Mouse (Mus musculus) gastrocnemius, postnatal 4 days (tissue): ENCODE data around the gene Plin3. TPM values are rescaled to one million over a fixed set of nuclear protein-coding genes. Genes with fewer than 3 reads are reported as not detected.
A peak's percentile ranks its signal among the peaks of the same experiment; 100 is the strongest.

Experiments
- DNase-seq, 2 experiments: peaks; one replicate each; pipeline ENCODE4 v3.0.0; 2021 to 2022; ENCODE audit warnings: low spot score in 2 of 2, mixed read lengths in 2 of 2
- microRNA-seq: library from miRNA; unstranded; fragments of <30 nt; microRNA quantifications from one replicate; pipeline ENCODE4 v1.2.0, GENCODE M21; 2021
- total RNA-seq, 2 experiments: library from RNA; stranded (reverse); gene quantifications; 2 replicates each; pipeline ENCODE4 v1.2.3; 2021

The Plin3 gene
- total RNA-seq, 2 experiments from 2014 or later: 59.0 to 60.6 TPM

DNA sequence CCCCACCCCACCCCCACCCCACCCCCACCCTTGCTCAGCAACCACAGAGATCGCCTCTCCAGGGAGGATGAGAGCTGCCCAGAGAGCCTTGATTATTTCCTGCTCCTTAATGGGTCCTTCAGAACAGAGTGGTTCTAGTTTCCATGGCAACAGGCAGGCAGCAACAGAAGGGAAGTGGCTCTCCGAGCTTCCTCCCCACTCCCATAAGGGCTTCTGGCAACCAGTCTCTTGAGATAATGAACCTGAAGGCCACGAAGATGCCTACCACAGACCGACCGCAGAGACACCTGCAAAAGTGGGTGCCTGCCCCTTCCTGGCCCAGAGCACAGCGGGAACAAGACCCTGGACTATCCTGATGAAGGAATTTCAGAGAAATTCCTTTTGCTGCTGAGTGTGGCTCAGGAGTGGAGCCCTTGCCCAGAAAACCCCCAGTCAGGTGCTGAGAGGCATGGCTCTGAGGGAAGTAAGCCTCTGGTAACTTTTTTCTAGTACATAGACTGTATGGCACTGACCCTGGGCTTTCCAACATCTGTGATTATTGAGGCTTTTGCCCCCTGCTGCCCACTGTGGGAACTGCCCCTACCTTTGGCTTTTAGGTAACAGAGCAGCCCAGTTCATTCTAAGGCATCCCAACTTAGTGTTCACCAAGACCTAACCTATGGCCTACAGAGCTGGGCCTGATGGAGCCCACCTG lies 41.4 kb downstream of the Plin3 start:
- peak in 1 of 2 experiments; percentile 60 for DNase-seq

DNA sequence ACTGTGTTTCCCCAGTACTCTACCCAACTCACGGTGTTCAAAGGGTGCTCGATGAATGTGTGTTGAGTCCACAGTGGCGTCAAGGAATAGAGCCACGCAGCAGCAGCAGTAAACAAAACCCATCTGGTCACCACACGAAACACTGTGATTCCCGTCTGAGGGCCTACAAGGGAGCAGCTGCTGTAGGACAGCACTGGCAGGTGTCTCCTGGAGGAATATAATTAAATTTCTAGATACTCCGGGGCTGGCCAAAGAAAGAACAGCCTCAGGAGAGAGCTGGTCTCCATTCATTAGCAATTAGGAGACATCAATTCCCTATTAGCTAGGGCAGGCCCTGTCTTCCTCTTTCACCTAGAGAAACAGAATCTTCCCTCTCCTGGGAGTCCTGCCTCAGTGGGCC lies 47.1 kb downstream of the Plin3 start:
- DNase-seq: no peak

DNA sequence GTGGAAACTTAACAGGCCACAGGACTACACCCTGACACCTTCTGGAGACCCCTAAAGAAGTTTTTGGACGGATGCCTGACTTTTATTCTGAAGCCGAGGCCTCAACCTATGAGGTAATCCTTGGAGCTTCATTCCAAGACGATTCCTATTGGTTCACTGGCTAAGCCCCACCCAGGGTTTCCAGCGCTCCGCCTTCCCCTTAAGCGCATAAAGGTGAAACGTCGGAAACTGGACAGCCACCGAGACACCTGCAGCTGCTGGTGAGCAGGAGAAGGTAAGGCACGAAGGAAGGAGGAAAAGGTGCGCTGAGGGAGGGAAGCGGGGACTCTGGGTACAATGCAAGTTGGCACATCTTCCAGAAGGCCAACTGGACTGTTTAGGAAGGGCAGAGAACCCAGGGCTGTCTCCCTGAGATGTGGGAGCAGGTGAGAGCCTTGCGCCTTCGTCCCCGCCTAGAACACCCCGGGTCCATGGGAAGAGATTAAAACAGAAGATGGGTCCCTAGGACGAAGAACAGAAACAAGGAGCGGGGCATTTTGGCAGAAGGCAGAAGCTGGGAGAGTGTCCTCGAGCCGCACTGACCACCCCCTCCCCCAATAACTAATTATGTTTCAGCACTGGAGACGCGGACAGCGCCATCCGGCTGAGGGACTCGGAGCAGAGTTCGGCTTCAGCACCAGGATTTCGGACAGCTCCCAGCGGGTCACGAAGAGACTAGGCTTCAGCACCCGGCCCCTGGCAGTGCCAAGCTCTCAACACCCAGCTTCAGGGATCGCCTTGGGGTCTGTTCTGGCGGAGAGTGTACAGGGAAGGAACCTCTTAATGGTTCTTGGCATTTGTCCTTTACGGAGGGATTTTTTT lies 50.9 kb downstream of the Plin3 start:
- peak; percentile 85 to 94 for DNase-seq

DNA sequence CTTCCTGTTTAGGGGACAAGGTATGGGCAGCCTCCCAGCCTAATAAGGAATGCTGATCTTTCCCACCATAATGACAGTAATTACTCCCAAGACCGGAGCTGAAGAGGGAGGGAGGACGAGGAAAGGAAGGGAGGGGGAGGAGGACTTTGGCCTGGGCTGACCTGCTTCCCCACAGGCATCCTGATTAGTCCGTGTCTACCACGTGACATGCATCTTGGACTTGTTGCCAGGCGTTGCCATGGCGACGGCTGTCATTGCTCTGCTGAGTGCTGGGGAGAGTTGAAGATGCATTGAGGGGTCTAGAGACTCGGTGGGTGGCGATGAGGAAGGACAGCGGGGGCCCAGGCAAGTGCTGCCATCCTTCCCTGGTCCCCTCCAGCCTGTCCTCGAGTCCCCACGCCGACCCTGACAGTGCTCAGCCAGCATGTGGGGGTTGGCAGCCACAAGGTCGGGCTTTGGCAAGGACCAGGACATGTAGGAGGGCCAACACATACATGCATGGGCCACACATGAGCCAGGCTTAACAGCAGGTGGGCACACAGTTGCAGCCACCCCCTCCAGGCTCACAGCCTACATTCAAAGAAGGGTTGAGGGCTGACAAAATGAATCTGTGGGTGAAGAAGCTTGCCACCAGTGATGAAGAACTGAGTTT lies 58.7 kb downstream of the Plin3 start:
- DNase-seq: no peak

DNA sequence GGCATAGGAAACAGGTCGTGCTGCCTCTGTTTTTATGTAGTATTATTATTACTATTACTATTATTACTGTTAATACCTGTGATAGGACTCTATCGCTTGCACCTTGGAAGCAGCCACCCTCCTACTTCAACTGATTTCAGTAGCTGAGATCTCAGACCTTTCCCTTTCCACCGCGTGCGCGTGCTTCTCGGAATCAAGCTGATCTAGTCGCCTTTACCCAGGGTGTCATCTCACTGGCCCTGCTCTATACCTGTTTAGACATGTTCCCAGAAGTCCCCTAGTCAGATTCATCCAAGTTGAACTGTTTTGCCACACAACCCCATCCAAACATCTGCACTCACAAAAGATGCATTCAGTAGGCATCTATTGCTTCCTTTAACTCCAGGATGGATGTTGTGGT lies 59.3 kb downstream of the Plin3 start:
- DNase-seq: no peak

DNA sequence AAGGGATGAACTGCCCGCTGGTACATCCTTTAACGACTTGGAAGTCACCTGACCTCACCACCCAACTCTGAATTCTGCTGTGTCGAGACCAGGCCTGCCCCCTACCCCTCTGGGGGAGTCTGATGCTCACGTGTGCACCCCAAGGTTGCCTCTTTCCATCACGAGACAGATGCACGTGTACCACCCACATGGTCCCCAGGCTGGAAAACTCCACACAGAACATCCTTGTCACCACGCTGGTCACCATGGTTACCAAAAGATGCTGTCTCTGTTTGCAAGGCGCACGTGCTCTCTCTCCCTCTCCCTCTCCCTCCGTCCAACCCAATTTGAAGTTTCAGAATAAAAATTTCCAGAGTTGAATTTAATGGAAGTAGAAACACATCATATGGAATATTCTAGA lies 62.7 kb downstream of the Plin3 start:
- DNase-seq: no peak

Small RNA genes within 50 kb of the gene (microRNA-seq; reads per million reads assigned to microRNA genes)
- gene Mir7b: 3.6 reads per million, percentile 11 among the genes with 10 or more reads in this experiment

Other genes starting within 250 kb of the Plin3 start
- gene Ubxn6, start 217.8 kb downstream of the Plin3 start, total RNA-seq: 10 to 100 TPM; 45.7 to 46.1 TPM
- gene Hdgfl2, start 213.2 kb downstream of the Plin3 start, total RNA-seq: 10 to 100 TPM; 52.4 to 61.6 TPM
- gene Plin4, start 183.1 kb downstream of the Plin3 start, total RNA-seq: 10 to 100 TPM; 60.0 to 80.1 TPM
- 10 to 100 TPM; 25.7 to 29.7 TPM for gene Plin5, start 175.3 kb downstream of the Plin3 start, total RNA-seq
- gene Lrg1, start 170.9 kb downstream of the Plin3 start, total RNA-seq: 1 to 10 TPM; 3.1 to 4.0 TPM
- gene Sema6b, start 152.5 kb downstream of the Plin3 start, total RNA-seq: 10 to 100 TPM; 21.0 to 21.8 TPM
- 1 to 10 TPM; 6.7 to 6.8 TPM for gene Tnfaip8l1, start 130.4 kb downstream of the Plin3 start, total RNA-seq
- 10 to 100 TPM; 42.4 to 47.5 TPM for gene Mydgf, start 109.0 kb downstream of the Plin3 start, total RNA-seq
- gene Dpp9, start 74.0 kb downstream of the Plin3 start, total RNA-seq: 10 to 100 TPM; 30.0 to 30.5 TPM
- gene Fem1a, start 36.1 kb downstream of the Plin3 start, total RNA-seq: 10 to 100 TPM; 98.3 to 99.9 TPM
- 1 to 10 TPM; 8.5 to 8.9 TPM for gene Ticam1, start 16.1 kb downstream of the Plin3 start, total RNA-seq
- gene Arrdc5, start 7.4 kb upstream of the Plin3 start, total RNA-seq: not detected
- 10 to 100 TPM; 39.7 to 41.6 TPM for gene Uhrf1, start 10.4 kb upstream of the Plin3 start, total RNA-seq
- 10 to 100 TPM; 33.3 to 35.0 TPM for gene Kdm4b, start 33.2 kb upstream of the Plin3 start, total RNA-seq
- 100 to 1,000 TPM; 115 TPM for gene Ptprs, start 183.6 kb upstream of the Plin3 start, total RNA-seq
- gene Znrf4, start 219.6 kb upstream of the Plin3 start, total RNA-seq: not detected